Mouse (Mus musculus) limb, embryonic 11.5 days (tissue): ENCODE measurements around the gene Cpvl. TPM values are rescaled to one million over a fixed set of nuclear protein-coding genes. Genes with fewer than 3 reads are reported as not detected.

Experiments used
- ATAC-seq: fragments of 200-750 bp; cut with Nextera tagmentation; 2 replicates; pipeline ENCODE4 v1.8.0; 2017; ENCODE audit warnings: low read depth; ENCODE audit not compliant: insufficient number of reproducible peaks, low FRiP score, low TSS enrichment
- DNase-seq: peaks from one replicate; pipeline ENCODE4 v3.0.0-alpha.2; 2015; ENCODE audit warnings: low spot score
- H3K27ac ChIP-seq: fragments of 300-500 bp; sonication (generic); replicated peaks from 2 replicates; pipeline ENCODE4 v1.5.1; 2014; ENCODE audit warnings: low read depth, mild to moderate bottlenecking, low read length
- H3K27me3 ChIP-seq: fragments of 300-500 bp; sonication (generic); 2 replicates; pipeline ENCODE4 v1.6.1; 2014; ENCODE audit warnings: mild to moderate bottlenecking, low read length, mixed read lengths; ENCODE audit not compliant: control insufficient read depth, insufficient read depth
- H3K36me3 ChIP-seq: fragments of 300-500 bp; sonication (generic); 2 replicates; pipeline ENCODE4 v1.6.1; 2014; ENCODE audit warnings: mild to moderate bottlenecking, low read length, moderate library complexity, mixed read lengths; ENCODE audit not compliant: control insufficient read depth, insufficient read depth
- H3K4me1 ChIP-seq: fragments of 300-500 bp; sonication (generic); 2 replicates; pipeline ENCODE4 v1.6.1; 2014; ENCODE audit warnings: low read length, mixed read lengths; ENCODE audit not compliant: control insufficient read depth, insufficient read depth
- H3K4me2 ChIP-seq: fragments of 300-500 bp; sonication (generic); 2 replicates; pipeline ENCODE4 v1.6.1; 2014; ENCODE audit warnings: low read depth, mild to moderate bottlenecking, moderate library complexity; ENCODE audit not compliant: severe bottlenecking
- H3K4me3 ChIP-seq: fragments of 300-500 bp; sonication (generic); 2 replicates; pipeline ENCODE4 v1.5.1; 2014; ENCODE audit warnings: low read depth, low read length
- H3K9ac ChIP-seq: fragments of 300-500 bp; sonication (generic); 2 replicates; pipeline ENCODE4 v1.6.1; 2014; ENCODE audit warnings: mild to moderate bottlenecking, low read length
- H3K9me3 ChIP-seq: fragments of 300-500 bp; sonication (generic); 2 replicates; pipeline ENCODE4 v1.6.1; 2016; ENCODE audit warnings: low read length; ENCODE audit not compliant: control insufficient read depth
- WGBS: fragments of 180-500 bp; shearing (Covaris S2); extraction: QIAGEN DNeasy Blood & Tissue Kit; methylation state at CpG from one replicate; pipeline ENCODE4 v1.1.7; 2014; 5-methylcytosine and 5-hydroxymethylcytosine counted together
- polyA plus RNA-seq: library from polyadenylated mRNA; unstranded; fragments of >200 nt; fragmentation: Nextera tagmentation; extraction: Ambion mirVana; gene quantifications from 2 replicates; pipeline ENCODE4 v1.2.1, GENCODE M21; 2014

Gene Cpvl
- polyA plus RNA-seq: 0.25 and 0.28 TPM in 2 replicates

- Histone ChIP-seq H3K27ac (no peak within 1 kb of the TSS), H3K36me3 (no peaks in the 10 kb centered on the region), H3K27me3 (0 out of 2 replicates have a peak, but pooled peaks cover 2% of the 10 kb centered on the region), H3K4me3 (no peak within 1 kb of the TSS), H3K4me1 (0 out of 2 replicates have a peak, but pooled peaks cover 2% of the 10 kb centered on the region), H3K4me2 (no peak within 1 kb of the TSS), H3K9ac (no peak within 1 kb of the TSS), H3K9me3 (no peaks in the 10 kb centered on the region)
- WGBS: 83% methylated on average over 5 of the region's 5 CpGs
- no peak for DNase-seq
- no peak for ATAC-seq
Measured at GRCm38 (mm10) chr6:53978571-53978970, at the start of gene Cpvl. Cpvl (minus strand) TSS chr6:53978671.

DNA sequence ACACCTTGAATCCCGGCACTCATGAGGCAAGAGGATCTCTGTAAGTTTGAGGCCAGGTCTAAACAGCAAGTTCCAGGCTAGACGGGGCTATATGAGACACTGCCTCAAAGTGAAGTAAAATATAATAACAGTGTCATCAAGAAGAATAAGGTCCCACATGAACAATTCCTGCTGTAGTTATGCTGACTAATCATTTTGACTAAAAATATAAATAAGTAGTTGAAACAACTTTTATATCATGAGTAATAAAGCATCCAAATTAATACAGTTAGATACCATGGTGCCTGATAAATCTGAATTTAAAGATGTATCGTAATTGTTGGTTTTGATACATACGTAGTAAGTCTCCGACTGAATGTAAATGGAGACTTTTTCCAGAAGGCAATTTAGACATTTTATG lies 45.4 kb upstream of the Cpvl start:
- Histone ChIP-seq H3K27ac (no peak overlapping the region), H3K4me2 (no peak overlapping the region), H3K9me3 (no peaks in the 10 kb centered on the region), H3K9ac (no peak overlapping the region), H3K36me3 (no peaks in the 10 kb centered on the region), H3K27me3 (no peaks in the 10 kb centered on the region), H3K4me3 (no peak overlapping the region), H3K4me1 (no peaks in the 10 kb centered on the region)
- no peak for DNase-seq
- WGBS: 93% methylated on average over 5 of the region's 5 CpGs
- no peak for ATAC-seq

- no peak overlapping the region for H3K9ac ChIP-seq
- ATAC-seq: no peak
- no peaks in the 10 kb centered on the region for H3K27me3 ChIP-seq
- no peak for DNase-seq
- H3K4me2 ChIP-seq: no peak overlapping the region
- no peak overlapping the region for H3K27ac ChIP-seq
- no peaks in the 10 kb centered on the region for H3K9me3 ChIP-seq
- H3K36me3 ChIP-seq: no peaks in the 10 kb centered on the region
- no peaks in the 10 kb centered on the region for H3K4me1 ChIP-seq
- H3K4me3 ChIP-seq: no peak overlapping the region
- 85% methylated on average over 15 of the region's 15 CpGs for WGBS
Measured at GRCm38 (mm10) chr6:54021123-54021789, 42.8 kb upstream of the Cpvl start.

- DNase-seq (no peak), ATAC-seq (no peak)
- Histone ChIP-seq H3K9me3 (no peaks in the 10 kb centered on the region), H3K27ac (no peak overlapping the region), H3K4me1 (no peaks in the 10 kb centered on the region), H3K4me2 (no peak overlapping the region), H3K36me3 (no peaks in the 10 kb centered on the region), H3K4me3 (no peak overlapping the region), H3K27me3 (no peaks in the 10 kb centered on the region), H3K9ac (no peak overlapping the region)
- WGBS: 76% methylated on average over 5 of the region's 5 CpGs
Measured at GRCm38 (mm10) chr6:54018861-54019260, 40.4 kb upstream of the Cpvl start.

GRCm38 (mm10) chr6:54018038-54018437 lies 39.6 kb upstream of the Cpvl start:
- Histone ChIP-seq H3K4me2 (no peak overlapping the region), H3K4me3 (no peak overlapping the region), H3K9me3 (no peaks in the 10 kb centered on the region), H3K36me3 (no peaks in the 10 kb centered on the region), H3K27ac (no peak overlapping the region), H3K4me1 (no peaks in the 10 kb centered on the region), H3K9ac (no peak overlapping the region), H3K27me3 (no peaks in the 10 kb centered on the region)
- DNase-seq (no peak), ATAC-seq (no peak)
- 49% methylated on average over 2 of the region's 2 CpGs for WGBS

- ATAC-seq: no peak
- 81% methylated on average over 1 of the region's 1 CpGs for WGBS
- DNase-seq: no peak
- Histone ChIP-seq H3K27ac (no peak overlapping the region), H3K4me1 (peaks cover 3% of the 10 kb centered on the region; the same call in 1 of the 2 replicates), H3K27me3 (no peaks in the 10 kb centered on the region), H3K9me3 (no peaks in the 10 kb centered on the region), H3K9ac (no peak overlapping the region), H3K36me3 (no peaks in the 10 kb centered on the region), H3K4me2 (no peak overlapping the region), H3K4me3 (no peak overlapping the region)
Measured at GRCm38 (mm10) chr6:54012163-54012562, 33.7 kb upstream of the Cpvl start.

GRCm38 (mm10) chr6:54010362-54010761 lies 31.9 kb upstream of the Cpvl start:
- Histone ChIP-seq H3K9ac (no peak overlapping the region), H3K36me3 (no peaks in the 10 kb centered on the region), H3K27me3 (no peaks in the 10 kb centered on the region), H3K9me3 (no peaks in the 10 kb centered on the region), H3K27ac (no peak overlapping the region), H3K4me1 (peaks cover 3% of the 10 kb centered on the region; the same call in 1 of the 2 replicates), H3K4me2 (no peak overlapping the region), H3K4me3 (no peak overlapping the region)
- ATAC-seq (no peak), DNase-seq (no peak)
- WGBS: 46% methylated on average over 9 of the region's 9 CpGs

DNA sequence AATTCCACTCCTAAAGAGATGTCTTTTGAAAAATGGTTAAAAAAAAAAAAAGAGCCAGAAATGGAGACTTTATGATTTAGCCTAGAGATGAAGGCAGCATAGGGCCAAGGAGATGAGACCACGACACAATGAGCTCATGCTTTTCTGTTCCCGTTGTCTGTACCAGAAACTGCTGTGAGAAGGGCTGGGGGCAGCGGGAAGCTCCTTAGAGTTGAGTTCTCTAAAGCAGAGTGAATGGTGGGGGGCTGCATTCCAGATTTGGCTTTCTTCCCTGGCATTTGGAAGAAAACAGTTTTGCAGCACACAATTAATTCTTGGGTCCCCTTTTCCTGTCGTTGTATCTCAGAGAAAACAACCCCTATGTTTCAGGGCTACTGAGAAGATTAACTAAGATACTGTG lies 30.8 kb upstream of the Cpvl start:
- Histone ChIP-seq H3K4me1 (peaks cover 3% of the 10 kb centered on the region; the same call in 1 of the 2 replicates), H3K36me3 (no peaks in the 10 kb centered on the region), H3K9ac (no peak overlapping the region), H3K4me2 (no peak overlapping the region), H3K9me3 (no peaks in the 10 kb centered on the region), H3K27ac (no peak overlapping the region), H3K27me3 (no peaks in the 10 kb centered on the region), H3K4me3 (no peak overlapping the region)
- ATAC-seq (no peak), DNase-seq (no peak)
- 54% methylated on average over 4 of the region's 4 CpGs for WGBS
